Mouse (Mus musculus) neural tube, embryonic 13.5 days (tissue): ENCODE results near the gene Gpr146. TPM values are rescaled to one million over a fixed set of nuclear protein-coding genes. Genes with fewer than 3 reads are reported as not detected.

Source experiments
- ATAC-seq: fragments of 200-750 bp; cut with Nextera tagmentation; 2 replicates; pipeline ENCODE4 v1.8.0; 2017; ENCODE audit warnings: low read depth, mild to moderate bottlenecking, moderate TSS enrichment, moderate library complexity
- H3K27ac ChIP-seq: fragments of 300-500 bp; sonication (generic); replicated peaks from 2 replicates; pipeline ENCODE4 v1.5.1; 2015; ENCODE audit warnings: moderate library complexity, mild to moderate bottlenecking, inconsistent platforms
- H3K27me3 ChIP-seq: fragments of 300-500 bp; sonication (generic); 2 replicates; pipeline ENCODE4 v1.6.1; 2015; ENCODE audit warnings: mild to moderate bottlenecking, inconsistent platforms
- H3K36me3 ChIP-seq: fragments of 300-500 bp; sonication (generic); 2 replicates; pipeline ENCODE4 v1.6.1; 2015; ENCODE audit warnings: mild to moderate bottlenecking, inconsistent platforms
- H3K4me1 ChIP-seq: fragments of 300-500 bp; sonication (generic); replicated peaks from 2 replicates; pipeline ENCODE4 v1.6.1; 2015; ENCODE audit warnings: inconsistent platforms
- H3K4me2 ChIP-seq: fragments of 300-500 bp; sonication (generic); 2 replicates; pipeline ENCODE4 v1.6.1; 2015; ENCODE audit warnings: inconsistent platforms, mild to moderate bottlenecking, moderate library complexity
- H3K4me3 ChIP-seq: fragments of 300-500 bp; sonication (generic); 2 replicates; pipeline ENCODE4 v1.5.1; 2015; ENCODE audit warnings: mild to moderate bottlenecking, inconsistent platforms
- H3K9ac ChIP-seq: fragments of 300-500 bp; sonication (generic); 2 replicates; pipeline ENCODE4 v1.6.1; 2015; ENCODE audit warnings: moderate library complexity, mild to moderate bottlenecking, inconsistent platforms
- H3K9me3 ChIP-seq: fragments of 300-500 bp; sonication (generic); 2 replicates; pipeline ENCODE4 v1.6.1; 2016; ENCODE audit warnings: inconsistent platforms
- WGBS: fragments of 180-500 bp; shearing (Covaris S2); methylation state at CpG from one replicate; pipeline ENCODE4 v1.1.7; 2015; 5-methylcytosine and 5-hydroxymethylcytosine counted together
- polyA plus RNA-seq: library from polyadenylated mRNA; unstranded; fragments of >200 nt; fragmentation: Nextera tagmentation; extraction: Ambion mirVana; gene quantifications from 2 replicates; pipeline ENCODE4 v1.2.1, GENCODE M21; 2015

The Gpr146 gene
- polyA plus RNA-seq, 1 experiment from 2014 or later, result 1.8 TPM

DNA sequence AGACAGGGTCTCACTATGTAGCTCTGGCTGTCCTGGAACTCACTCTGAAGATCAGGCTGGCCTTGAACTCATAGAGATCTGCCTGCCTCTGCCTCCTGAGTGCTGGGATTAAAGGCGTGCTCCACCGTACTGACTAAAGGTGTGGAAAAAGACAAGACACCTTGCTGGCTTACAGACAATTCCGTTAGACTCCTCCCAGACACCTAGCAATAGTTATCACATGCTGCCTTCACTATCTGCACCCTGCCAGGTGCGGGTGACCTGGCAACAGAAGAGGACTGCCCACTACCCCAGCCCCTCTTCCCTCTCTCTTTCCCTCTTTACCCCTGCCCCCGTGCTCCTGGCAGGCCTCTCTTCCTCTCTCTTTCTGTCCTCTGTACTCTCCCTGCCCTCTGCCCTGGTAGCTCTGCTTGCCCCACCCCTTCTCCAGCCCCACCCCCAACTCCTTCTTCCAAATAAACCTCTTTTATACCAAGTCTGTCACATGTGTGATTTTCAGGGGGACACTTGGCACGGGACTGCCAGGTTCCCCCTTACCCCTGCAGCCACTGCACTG is 3.5 kb upstream of the Gpr146 start:
- Histone ChIP-seq H3K27me3 (no peaks in the 10 kb centered on the region), H3K9ac (no peak overlapping the region), H3K4me3 (no peak overlapping the region), H3K4me1 (peaks cover 48% of the 10 kb centered on the region), H3K36me3 (no peaks in the 10 kb centered on the region), H3K27ac (no peak overlapping the region), H3K4me2 (no peak overlapping the region), H3K9me3 (no peaks in the 10 kb centered on the region)
- ATAC-seq, result no peak
- WGBS, result 82% methylated on average over 6 of the region's 6 CpGs

DNA sequence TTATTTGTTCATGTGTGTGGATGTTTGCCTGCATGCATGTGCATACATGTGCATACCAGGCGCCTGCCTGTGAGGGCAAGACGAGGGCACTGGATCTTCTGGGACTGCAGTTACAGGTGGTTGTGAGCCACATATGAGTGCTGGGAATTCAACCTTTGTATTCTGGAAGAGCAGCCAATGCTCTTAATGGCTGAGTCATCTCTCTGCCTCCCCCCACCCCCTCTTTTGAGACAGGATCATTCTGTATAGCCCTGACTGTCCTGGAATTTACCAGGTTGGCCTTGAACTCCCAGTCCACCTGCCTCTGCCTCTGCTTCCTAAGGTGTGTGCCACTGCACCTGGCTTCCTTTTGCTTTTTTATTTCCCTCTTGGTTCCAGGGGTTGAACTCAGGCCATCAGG is 2.7 kb upstream of the Gpr146 start:
- no peaks in the 10 kb centered on the region for H3K9me3 ChIP-seq
- H3K27me3 ChIP-seq, result no peaks in the 10 kb centered on the region
- no peak overlapping the region for H3K4me2 ChIP-seq
- ATAC-seq, result no peak
- no peak overlapping the region for H3K27ac ChIP-seq
- H3K9ac ChIP-seq, result no peak overlapping the region
- no peak overlapping the region for H3K4me3 ChIP-seq
- H3K36me3 ChIP-seq, result no peaks in the 10 kb centered on the region
- peaks cover 55% of the 10 kb centered on the region for H3K4me1 ChIP-seq
- 74% methylated on average over 2 of the region's 2 CpGs for WGBS

DNA sequence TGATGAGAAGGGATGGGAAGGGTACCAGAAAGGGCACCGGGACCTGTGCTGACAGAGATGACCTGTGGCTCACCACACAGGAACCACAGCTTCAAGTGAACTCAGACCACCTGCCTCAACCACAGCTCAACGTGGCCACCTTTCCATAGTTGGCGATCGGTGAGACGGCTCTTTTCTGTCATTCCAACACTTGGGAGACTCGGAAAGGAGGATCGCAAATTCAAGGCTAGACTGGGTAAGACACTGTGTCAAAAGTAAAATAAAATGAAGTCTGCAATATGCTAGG is 717 bp downstream of the Gpr146 start:
- no peaks in the 10 kb centered on the region for H3K27me3 ChIP-seq
- H3K4me1 ChIP-seq, result peaks cover 52% of the 10 kb centered on the region
- 91% methylated on average over 7 of the region's 7 CpGs for WGBS
- H3K9me3 ChIP-seq, result no peaks in the 10 kb centered on the region
- H3K27ac ChIP-seq, result no peak overlapping the region
- ATAC-seq, result no peak
- no peak overlapping the region for H3K4me3 ChIP-seq
- H3K36me3 ChIP-seq, result no peaks in the 10 kb centered on the region
- H3K9ac ChIP-seq, result no peak overlapping the region
- H3K4me2 ChIP-seq, result no peak overlapping the region

DNA sequence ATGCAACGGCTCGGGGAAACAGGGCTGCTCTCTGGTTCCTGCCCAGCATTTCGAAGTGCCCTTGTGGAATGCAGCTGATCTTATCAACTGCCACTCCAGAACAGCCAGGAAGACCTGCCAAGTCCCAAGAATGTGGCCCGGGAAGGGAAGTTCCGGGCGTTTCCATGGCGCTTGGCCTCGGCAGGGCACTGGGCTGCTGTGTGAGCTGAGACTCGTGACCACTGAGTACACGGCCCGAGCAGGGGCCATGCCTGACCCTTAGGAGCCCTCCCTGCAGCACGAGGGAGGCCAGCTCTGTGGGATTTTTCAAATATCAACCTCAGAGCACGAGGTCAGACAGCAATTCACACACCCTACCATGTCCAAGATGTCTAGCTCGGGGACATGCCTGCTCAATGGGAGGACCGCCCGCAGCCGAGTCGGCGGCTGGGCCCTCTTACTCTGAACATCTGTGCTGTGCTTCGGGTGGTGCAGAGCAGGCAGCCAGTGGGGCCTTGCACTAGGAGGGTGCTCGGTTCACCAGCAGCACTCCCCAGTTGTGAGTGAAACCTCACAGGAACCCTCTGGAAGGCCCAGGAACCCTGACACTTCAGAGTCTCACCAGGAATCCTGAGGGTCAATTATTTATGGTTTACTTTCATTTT is 1.6 kb downstream of the Gpr146 start:
- H3K27ac ChIP-seq, result peak overlapping the region; percentile 53

DNA sequence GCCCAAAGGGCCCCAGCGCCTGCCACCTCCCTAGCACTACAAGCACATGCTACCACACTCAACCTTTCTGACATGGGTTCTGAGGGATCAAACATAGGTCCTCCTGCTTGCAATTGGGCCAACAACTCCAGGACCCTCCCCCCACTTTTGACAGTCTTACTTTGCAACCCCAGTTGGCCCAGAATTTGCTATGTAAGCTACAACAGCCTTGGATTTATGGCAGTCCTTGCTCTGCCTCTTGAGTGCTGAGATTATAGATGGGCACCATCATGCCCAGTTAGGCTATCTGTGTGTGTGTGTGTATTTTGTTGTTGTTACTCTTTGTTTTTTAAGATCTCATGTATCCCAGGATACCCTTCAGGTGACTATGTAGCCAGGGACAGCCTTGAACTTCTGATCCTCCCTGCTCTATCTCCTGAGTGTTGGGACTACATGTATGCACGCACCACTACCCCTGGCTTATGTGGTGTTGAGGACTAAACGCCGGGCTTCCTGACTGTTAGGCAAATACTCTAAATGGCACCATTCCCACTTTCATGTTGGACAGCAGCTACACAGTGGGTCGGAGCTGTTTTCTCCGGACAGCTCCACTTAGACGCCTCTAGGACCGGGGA is 2.4 kb downstream of the Gpr146 start:
- Histone ChIP-seq H3K9ac (peak overlapping the region; percentile 80), H3K27ac (peak overlapping the region; percentile 30), H3K4me3 (peak overlapping the region; percentile 62), H3K36me3 (no peaks in the 10 kb centered on the region), H3K4me1 (peaks cover 52% of the 10 kb centered on the region), H3K27me3 (no peaks in the 10 kb centered on the region), H3K4me2 (peak overlapping the region; percentile 81), H3K9me3 (no peaks in the 10 kb centered on the region)
- ATAC-seq, result no peak; the same call in 1 of the 2 replicates
- whole genome bisulfite sequencing, result 22% methylated on average over 8 of the region's 8 CpGs

More for the DNA sequence above, 1.6 kb downstream of the Gpr146 start:
- Histone ChIP-seq H3K36me3 (no peaks in the 10 kb centered on the region), H3K4me1 (peaks cover 52% of the 10 kb centered on the region), H3K9me3 (no peaks in the 10 kb centered on the region), H3K9ac (no peak overlapping the region), H3K27me3 (no peaks in the 10 kb centered on the region), H3K4me3 (no peak overlapping the region), H3K4me2 (no peak overlapping the region)
- 59% methylated on average over 21 of the region's 21 CpGs for WGBS
- no peak for ATAC-seq

DNA sequence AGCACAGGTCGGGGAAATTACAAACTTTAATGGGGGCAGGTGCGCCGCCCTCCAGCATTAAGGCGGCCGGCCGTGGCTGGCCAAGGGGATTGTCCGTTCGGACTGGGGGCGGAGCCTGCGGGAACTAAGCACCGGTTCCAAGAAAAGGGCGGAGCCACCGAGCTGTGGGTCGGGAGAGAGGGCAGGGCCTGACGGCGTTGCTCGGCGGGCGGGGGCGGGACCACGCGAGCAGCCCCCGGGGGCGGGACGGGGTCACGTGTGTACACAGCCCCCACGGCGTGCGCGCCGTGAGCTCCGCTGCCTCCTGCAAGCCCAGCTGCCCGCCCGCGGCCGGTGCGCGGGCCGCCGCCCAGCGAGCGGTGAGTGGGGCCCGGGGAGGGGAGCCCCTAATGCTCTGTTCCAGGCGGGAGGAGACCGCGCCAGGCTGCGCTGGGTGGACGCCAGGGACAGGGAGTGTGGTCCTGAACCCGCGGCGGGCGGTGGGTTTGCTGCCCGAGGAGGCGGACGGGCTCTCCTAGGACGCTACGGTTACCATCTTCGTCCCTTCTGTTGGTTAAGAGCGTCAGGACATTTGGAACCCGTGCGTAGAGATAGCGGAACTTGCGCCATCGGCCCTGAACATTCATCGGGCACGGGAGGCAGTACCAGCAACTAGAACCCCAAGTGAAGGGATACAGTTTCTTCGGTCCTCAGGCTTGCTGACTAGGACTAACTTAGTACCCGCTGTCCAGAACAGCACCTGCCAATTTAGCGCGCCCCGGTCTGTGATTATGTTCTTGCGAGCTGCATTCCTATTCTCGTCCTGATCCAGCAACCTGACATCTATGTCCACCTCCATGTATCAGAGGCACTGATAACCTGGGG is 3.1 kb downstream of the Gpr146 start:
- H3K36me3 ChIP-seq, result no peaks in the 10 kb centered on the region
- peak overlapping the region; percentile 81 for H3K4me2 ChIP-seq
- no peaks in the 10 kb centered on the region for H3K9me3 ChIP-seq
- H3K27ac ChIP-seq, result peak overlapping the region; percentile 67
- H3K9ac ChIP-seq, result peak overlapping the region; percentile 80
- ATAC-seq, result peak; percentile 55
- 1% methylated on average over 58 of the region's 73 CpGs for WGBS
- peak overlapping the region; percentile 62 for H3K4me3 ChIP-seq
- no peaks in the 10 kb centered on the region for H3K27me3 ChIP-seq
- H3K4me1 ChIP-seq, result peaks cover 52% of the 10 kb centered on the region

DNA sequence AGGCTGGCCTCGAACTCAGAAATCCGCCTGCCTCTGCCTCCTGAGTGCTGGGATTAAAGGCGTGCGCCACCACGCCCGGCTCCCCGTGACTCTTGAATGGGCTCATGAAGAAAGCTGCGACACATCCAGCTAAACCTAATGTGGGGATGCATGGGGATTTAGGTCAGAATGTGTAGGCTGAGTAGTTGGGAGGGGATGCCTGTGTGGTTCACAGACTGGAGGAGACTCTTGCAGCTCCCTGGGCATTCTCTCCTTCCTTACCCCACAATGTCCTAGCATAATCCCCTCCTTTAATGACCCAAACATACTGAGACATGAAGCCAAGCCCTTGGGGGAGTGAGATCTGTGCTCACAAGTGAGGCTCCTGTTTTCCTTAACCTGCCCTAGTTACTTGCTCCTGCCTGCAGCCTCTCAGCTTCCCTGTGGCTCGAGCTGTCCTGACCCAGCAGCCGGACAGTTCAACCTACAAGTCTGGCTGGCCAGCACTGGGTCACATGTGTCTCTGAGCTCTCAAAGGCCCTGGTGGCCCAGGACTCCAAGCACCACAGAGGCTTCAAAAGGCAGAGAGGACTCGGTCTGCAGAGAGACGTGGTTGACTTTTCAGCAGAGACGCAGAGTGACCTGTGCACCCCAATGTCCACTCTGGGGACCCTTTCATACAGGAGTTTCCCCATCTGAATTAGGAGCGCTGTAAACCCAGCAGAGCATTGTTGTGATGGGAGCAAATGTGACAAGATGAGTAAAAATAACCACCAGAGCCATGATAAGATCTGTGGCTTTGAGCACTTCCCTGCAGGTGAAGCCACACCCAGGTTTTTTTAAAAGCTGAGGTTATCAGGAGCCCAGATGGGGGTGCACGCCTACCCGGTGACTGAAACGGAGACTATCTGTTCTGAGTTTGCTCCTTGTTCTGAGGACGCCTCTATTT is 4.4 kb downstream of the Gpr146 start:
- no peak for ATAC-seq
- WGBS, result 85% methylated on average over 18 of the region's 18 CpGs
- no peaks in the 10 kb centered on the region for H3K27me3 ChIP-seq
- H3K4me1 ChIP-seq, result peaks cover 52% of the 10 kb centered on the region
- peak overlapping the region; percentile 81 for H3K4me2 ChIP-seq
- peak overlapping the region; percentile 34; the same call in 1 of the 2 replicates for H3K9ac ChIP-seq
- H3K27ac ChIP-seq, result peak overlapping the region; percentile 52; the same call in 1 of the 2 replicates
- H3K36me3 ChIP-seq, result no peaks in the 10 kb centered on the region
- H3K4me3 ChIP-seq, result no peak overlapping the region
- no peaks in the 10 kb centered on the region for H3K9me3 ChIP-seq

DNA sequence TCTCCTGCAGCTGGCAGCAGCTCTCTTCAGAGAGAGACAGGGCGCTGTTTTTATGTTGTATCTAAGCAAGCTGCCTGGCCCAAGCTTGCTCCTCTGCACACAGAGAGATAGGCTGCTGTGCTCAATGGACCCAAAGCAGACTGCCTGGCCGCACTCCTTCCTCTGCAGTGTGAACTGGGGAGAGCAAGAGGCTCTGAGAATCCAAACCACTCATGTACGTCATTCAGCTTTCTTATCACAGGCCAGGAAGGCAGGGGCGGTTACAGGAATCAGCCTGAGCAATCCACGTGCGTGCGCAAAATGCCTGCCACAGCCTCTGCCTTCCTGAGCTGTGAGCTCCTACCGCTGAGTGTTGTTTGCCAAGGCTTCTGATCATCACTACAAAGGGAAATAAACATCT is 5.3 kb downstream of the Gpr146 start:
- Histone ChIP-seq H3K27me3 (no peaks in the 10 kb centered on the region), H3K9me3 (no peaks in the 10 kb centered on the region), H3K27ac (peak overlapping the region; percentile 52; the same call in 1 of the 2 replicates), H3K4me3 (no peak overlapping the region), H3K36me3 (no peaks in the 10 kb centered on the region), H3K4me1 (peaks cover 53% of the 10 kb centered on the region), H3K4me2 (peak overlapping the region; percentile 81; the same call in 1 of the 2 replicates), H3K9ac (peak overlapping the region; percentile 38)
- ATAC-seq, result no peak
- WGBS, result 67% methylated on average over 8 of the region's 8 CpGs

DNA sequence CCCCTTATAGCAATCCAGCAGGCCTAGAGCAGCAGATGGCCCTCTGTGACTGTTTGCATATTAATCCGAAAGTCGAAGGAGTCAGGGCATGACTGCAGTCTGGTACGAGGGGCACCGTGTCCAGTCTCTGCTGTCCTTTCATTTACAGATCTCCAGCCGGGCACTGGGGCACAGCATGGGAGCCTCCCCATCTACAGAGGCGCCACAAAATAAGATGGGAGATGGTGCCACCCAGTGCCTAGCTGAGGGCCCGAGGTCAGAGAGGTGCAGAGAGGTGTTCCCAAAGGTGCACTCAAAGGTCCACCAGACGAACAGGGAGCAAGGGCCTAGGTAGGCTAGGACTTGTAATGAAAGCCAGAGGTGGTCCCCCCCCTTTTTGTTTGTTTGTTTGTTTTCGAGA is 5.7 kb downstream of the Gpr146 start:
- Histone ChIP-seq H3K4me2 (no peak overlapping the region), H3K9ac (no peak overlapping the region), H3K27me3 (no peaks in the 10 kb centered on the region), H3K36me3 (no peaks in the 10 kb centered on the region), H3K27ac (0 out of 2 replicates have a peak overlapping the region, but pooled peaks have one; percentile 52), H3K9me3 (no peaks in the 10 kb centered on the region), H3K4me1 (peaks cover 53% of the 10 kb centered on the region), H3K4me3 (no peak overlapping the region)
- ATAC-seq, result no peak
- 74% methylated on average over 9 of the region's 9 CpGs for WGBS

DNA sequence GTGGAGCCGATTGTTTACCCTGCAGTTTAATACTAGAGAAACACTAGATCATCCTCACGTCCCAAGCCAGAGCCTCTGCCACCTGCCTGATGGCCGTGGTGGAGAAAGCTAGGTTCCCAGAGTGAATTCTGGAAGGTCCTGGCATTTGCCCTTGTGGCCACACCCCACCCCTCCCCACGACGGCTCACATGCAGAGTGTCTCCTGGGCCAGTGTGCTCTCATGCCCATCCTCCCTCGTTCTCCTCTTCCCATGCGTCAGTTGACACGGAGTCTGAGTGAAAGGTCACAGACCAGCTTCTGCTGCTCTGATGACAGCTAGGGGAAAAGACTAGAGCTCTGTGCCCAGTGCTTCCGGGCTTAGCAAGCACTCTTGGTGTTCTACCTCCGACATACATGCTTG is 7.0 kb downstream of the Gpr146 start:
- Histone ChIP-seq H3K4me2 (no peak overlapping the region), H3K36me3 (no peaks in the 10 kb centered on the region), H3K4me3 (no peak overlapping the region), H3K4me1 (peaks cover 53% of the 10 kb centered on the region), H3K27ac (no peak overlapping the region), H3K27me3 (no peaks in the 10 kb centered on the region), H3K9me3 (no peaks in the 10 kb centered on the region), H3K9ac (no peak overlapping the region)
- ATAC-seq, result no peak
- 75% methylated on average over 10 of the region's 10 CpGs for WGBS

DNA sequence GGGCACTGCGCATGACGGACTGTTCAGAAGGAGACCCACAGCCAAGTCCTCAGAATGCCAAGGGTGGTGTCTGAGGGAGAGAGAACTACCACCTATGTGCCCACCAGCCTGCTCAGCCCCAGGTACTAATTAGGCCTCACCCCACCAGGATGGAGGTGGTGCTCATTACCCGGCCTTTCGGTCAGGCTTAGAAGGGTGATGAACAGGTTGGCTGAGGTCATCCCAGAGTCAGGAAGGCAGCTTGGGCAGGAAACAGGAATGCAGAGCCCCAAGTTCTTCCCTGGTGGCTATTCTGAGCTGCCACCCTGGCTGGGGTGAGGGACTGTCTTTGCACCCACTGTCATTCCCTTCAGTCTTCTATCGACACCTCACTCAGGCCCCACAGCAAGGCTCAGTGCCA is 8.6 kb downstream of the Gpr146 start:
- H3K9me3 ChIP-seq, result no peaks in the 10 kb centered on the region
- no peak overlapping the region for H3K4me3 ChIP-seq
- H3K4me2 ChIP-seq, result no peak overlapping the region
- ATAC-seq, result no peak
- H3K27ac ChIP-seq, result no peak overlapping the region
- H3K4me1 ChIP-seq, result peaks cover 49% of the 10 kb centered on the region
- no peaks in the 10 kb centered on the region for H3K27me3 ChIP-seq
- H3K9ac ChIP-seq, result no peak overlapping the region
- H3K36me3 ChIP-seq, result no peaks in the 10 kb centered on the region
- WGBS, result 92% methylated on average over 5 of the region's 5 CpGs
